Mouse (Mus musculus) E14TG2a.4 (cell line): ENCODE measurements at regions not wholly inside any gene's neighbourhood (a gene's known extent, or its start where the extent isn't known, plus 50 kb on each side); places are given as distances from the start of the nearest gene placed in this dataset.

ENCODE experiments used
- CTCF ChIP-seq: conservative IDR thresholded peaks from 2 replicates; pipeline ENCODE4 v1.5.1; 2014; ENCODE audit warnings: low read length
- NANOG ChIP-seq: IDR thresholded peaks from 2 replicates; pipeline ENCODE4 v1.6.1; 2014; ENCODE audit warnings: borderline replicate concordance, low read length, mixed read lengths
- POU5F1 ChIP-seq: IDR thresholded peaks from 2 replicates; pipeline ENCODE4 v1.6.1; 2014; ENCODE audit warnings: low read length, borderline replicate concordance

GRCm38 (mm10) chr11:17708769-17709168, 244.9 kb downstream of the Etaa1 start:
- TF ChIP-seq CTCF (no peak), POU5F1 (no peak), NANOG (no peak)
